Mouse (Mus musculus) hindbrain, embryonic 16.5 days (tissue): ENCODE data around the gene Nbl1. TPM values are rescaled to one million over a fixed set of nuclear protein-coding genes. Genes with fewer than 3 reads are reported as not detected.

Experiments
- ATAC-seq: fragments of 200-750 bp; cut with Nextera tagmentation; 2 replicates; pipeline ENCODE4 v1.8.0; 2017; ENCODE audit warnings: moderate TSS enrichment, moderate library complexity
- H3K27ac ChIP-seq: fragments of 300-500 bp; sonication (generic); 2 replicates; pipeline ENCODE4 v1.5.1; 2014; ENCODE audit warnings: low read depth, mild to moderate bottlenecking, control low read depth, low read length, moderate library complexity
- H3K27me3 ChIP-seq: fragments of 300-500 bp; sonication (generic); replicated peaks from 2 replicates; pipeline ENCODE4 v1.6.1; 2014; ENCODE audit warnings: low read length; ENCODE audit not compliant: control insufficient read depth, insufficient read depth
- H3K36me3 ChIP-seq: fragments of 300-500 bp; sonication (generic); 2 replicates; pipeline ENCODE4 v1.6.1; 2014; ENCODE audit warnings: mild to moderate bottlenecking, low read length, moderate library complexity, mixed read lengths; ENCODE audit not compliant: control insufficient read depth, insufficient read depth
- H3K4me1 ChIP-seq: fragments of 300-500 bp; sonication (generic); 2 replicates; pipeline ENCODE4 v1.6.1; 2014; ENCODE audit warnings: low read depth, low read length; ENCODE audit not compliant: control insufficient read depth, insufficient read depth
- H3K4me2 ChIP-seq: fragments of 300-500 bp; sonication (generic); 2 replicates; pipeline ENCODE4 v1.6.1; 2014; ENCODE audit warnings: mild to moderate bottlenecking, low read length, control low read depth, moderate library complexity
- H3K4me3 ChIP-seq: fragments of 300-500 bp; sonication (generic); 2 replicates; pipeline ENCODE4 v1.5.1; 2014; ENCODE audit warnings: mild to moderate bottlenecking, low read length, control low read depth, moderate library complexity
- H3K9ac ChIP-seq: fragments of 300-500 bp; sonication (generic); 2 replicates; pipeline ENCODE4 v1.6.1; 2014; ENCODE audit warnings: low read depth, mild to moderate bottlenecking, control low read depth, low read length, moderate library complexity
- H3K9me3 ChIP-seq: fragments of 300-500 bp; sonication (generic); 2 replicates; pipeline ENCODE4 v1.6.1; 2014; ENCODE audit warnings: mild to moderate bottlenecking, low read length, moderate library complexity; ENCODE audit not compliant: control insufficient read depth
- WGBS: fragments of 180-500 bp; shearing (Covaris S2); extraction: QIAGEN DNeasy Blood & Tissue Kit; methylation state at CpG from one replicate; pipeline ENCODE4 v1.1.7; 2014; 5-methylcytosine and 5-hydroxymethylcytosine counted together
- polyA plus RNA-seq: library from polyadenylated mRNA; unstranded; fragments of >200 nt; fragmentation: Nextera tagmentation; extraction: Ambion mirVana; gene quantifications from 2 replicates; pipeline ENCODE4 v1.2.1, GENCODE M21; 2015

Gene Nbl1
- polyA plus RNA-seq, 1 experiment from 2014 or later = 43.7 TPM

DNA sequence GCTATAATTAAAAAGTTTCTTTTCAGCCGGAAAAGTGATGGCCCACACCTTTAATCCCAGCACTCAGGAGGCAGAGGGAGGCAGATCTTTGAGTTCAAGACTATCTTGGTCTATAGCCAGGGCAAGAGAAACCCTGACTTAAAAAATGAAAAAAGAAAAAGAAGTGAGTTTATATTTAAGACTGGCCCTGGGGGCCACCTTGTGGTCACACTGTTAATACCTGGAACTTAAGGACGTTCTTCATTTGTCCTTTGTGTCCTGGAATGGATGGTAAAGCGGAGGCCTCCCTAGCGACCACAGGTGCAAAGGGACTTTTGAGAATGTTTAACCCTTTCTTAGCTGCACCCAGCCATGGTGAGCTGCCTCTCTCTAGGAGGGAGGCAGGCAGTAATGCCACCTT is 14.1 kb downstream of the Nbl1 start:
- Histone ChIP-seq H3K27me3 (peaks cover 27% of the 10 kb centered on the region), H3K4me1 (peaks cover 41% of the 10 kb centered on the region), H3K4me2 (no peak overlapping the region), H3K9ac (no peak overlapping the region), H3K36me3 (no peaks in the 10 kb centered on the region), H3K4me3 (no peak overlapping the region), H3K9me3 (no peaks in the 10 kb centered on the region), H3K27ac (no peak overlapping the region)
- WGBS = 17% methylated on average over 4 of the region's 4 CpGs
- ATAC-seq = no peak

DNA sequence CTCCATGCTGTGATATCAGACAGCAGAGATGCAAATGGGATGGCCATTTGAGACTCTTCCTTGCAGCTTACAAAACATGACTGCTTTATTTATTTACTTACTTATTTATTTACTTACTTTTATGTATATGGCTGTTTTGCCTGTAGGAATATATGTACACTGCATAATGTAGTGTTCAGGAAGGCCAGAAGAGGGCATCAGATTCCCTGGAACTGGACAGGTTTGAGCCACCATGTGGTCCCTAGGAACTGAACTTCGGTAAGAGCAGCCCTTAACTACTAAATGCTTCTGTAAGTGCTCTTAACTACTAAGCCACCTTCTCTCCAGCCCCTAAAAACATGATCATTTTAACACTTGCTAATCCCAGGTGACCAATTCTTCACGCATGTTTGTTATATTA is 14.5 kb downstream of the Nbl1 start:
- Histone ChIP-seq H3K9me3 (no peaks in the 10 kb centered on the region), H3K27ac (no peak overlapping the region), H3K4me3 (no peak overlapping the region), H3K27me3 (peaks cover 32% of the 10 kb centered on the region), H3K4me1 (peaks cover 37% of the 10 kb centered on the region), H3K36me3 (no peaks in the 10 kb centered on the region), H3K4me2 (no peak overlapping the region), H3K9ac (no peak overlapping the region)
- 35% methylated on average over 2 of the region's 2 CpGs for WGBS
- ATAC-seq = no peak

- no peaks in the 10 kb centered on the region for H3K9me3 ChIP-seq
- 20% methylated on average over 5 of the region's 5 CpGs for WGBS
- H3K4me3 ChIP-seq = peak overlapping the region; percentile 71
- no peak overlapping the region for H3K27ac ChIP-seq
- no peak for ATAC-seq
- H3K27me3 ChIP-seq = peaks cover 38% of the 10 kb centered on the region
- H3K36me3 ChIP-seq = no peaks in the 10 kb centered on the region
- H3K9ac ChIP-seq = no peak overlapping the region
- H3K4me2 ChIP-seq = peak overlapping the region; percentile 94
- peaks cover 21% of the 10 kb centered on the region for H3K4me1 ChIP-seq
Observed at GRCm38 (mm10) chr4:139075915-139076314, 16.9 kb downstream of the Nbl1 start.

DNA sequence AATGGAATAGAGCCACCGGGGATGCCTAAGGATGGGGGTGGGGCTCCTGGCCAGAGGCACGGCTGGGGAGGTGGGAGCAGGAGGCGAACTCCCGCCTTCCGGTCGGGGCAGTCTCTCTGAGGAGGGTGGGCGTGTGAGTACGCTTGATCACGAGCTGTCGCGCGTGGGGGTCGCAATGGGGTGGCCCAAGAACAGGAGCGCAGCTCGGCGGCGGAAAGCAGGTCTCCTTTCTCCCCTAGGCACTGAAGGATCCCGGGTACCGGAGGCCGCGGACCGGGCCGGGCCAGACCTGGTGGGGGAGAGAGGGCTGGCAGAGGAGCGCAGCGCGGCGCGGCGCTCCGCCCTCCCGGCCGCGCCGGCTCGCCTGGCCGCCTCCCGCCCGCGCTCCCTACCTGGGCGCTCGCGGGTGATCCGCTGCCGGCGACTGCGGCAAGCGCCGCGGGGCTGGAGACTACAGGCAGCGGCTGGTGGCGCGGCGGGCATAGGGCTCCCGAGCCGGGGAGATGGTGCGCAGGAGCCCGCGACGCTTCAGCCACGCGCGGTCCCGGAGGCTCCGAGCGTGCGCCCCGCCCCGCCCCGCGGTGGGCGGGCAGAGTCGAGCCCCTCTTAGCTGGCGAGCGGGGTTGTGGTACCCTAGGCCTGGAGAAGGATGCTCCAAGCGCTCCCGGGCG is 17.6 kb downstream of the Nbl1 start, which contains the start of gene Htr6:
Gene Htr6, minus strand, starts transcription at position 530 of the 671 bp plus-strand sequence.
- peak; percentile 51 for ATAC-seq
- peak within 1 kb of the TSS; percentile 94 for H3K4me2 ChIP-seq
- peaks cover 21% of the 10 kb centered on the region for H3K4me1 ChIP-seq
- peak within 1 kb of the TSS; percentile 78 for H3K9ac ChIP-seq
- under 1% methylated on average over 77 of the region's 77 CpGs for WGBS
- H3K36me3 ChIP-seq = no peaks in the 10 kb centered on the region
- H3K27me3 ChIP-seq = peaks cover 38% of the 10 kb centered on the region
- no peaks in the 10 kb centered on the region for H3K9me3 ChIP-seq
- H3K4me3 ChIP-seq = peak within 1 kb of the TSS; percentile 71
- peak within 1 kb of the TSS; percentile 23; the same call in 1 of the 2 replicates for H3K27ac ChIP-seq

DNA sequence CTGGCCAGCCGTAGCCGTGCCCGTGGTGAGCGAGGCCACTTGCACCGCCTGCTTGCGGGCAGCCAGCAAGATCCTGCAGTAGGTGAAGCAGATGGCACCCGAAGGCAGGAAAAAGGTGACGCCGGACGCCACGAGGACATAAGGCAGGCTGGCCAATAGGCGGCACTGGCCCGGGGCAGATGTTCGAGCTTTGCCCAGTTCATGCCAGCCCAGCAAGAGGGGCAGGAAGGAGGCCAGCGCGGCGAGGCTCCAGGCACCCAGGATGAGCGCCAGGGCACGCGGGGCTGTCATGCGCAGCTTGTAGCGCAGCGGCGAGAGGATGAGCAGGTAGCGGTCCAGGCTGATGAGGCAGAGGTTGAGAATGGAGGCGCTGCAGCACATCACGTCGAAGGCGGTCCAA is 18.7 kb downstream of the Nbl1 start:
- 0 out of 2 replicates have a peak, but pooled peaks have one; percentile 12 for ATAC-seq
- H3K27ac ChIP-seq = no peak overlapping the region
- 14% methylated on average over 29 of the region's 29 CpGs for WGBS
- peak overlapping the region; percentile 94 for H3K4me2 ChIP-seq
- peak overlapping the region; percentile 50 for H3K9ac ChIP-seq
- no peaks in the 10 kb centered on the region for H3K9me3 ChIP-seq
- peaks cover 38% of the 10 kb centered on the region for H3K27me3 ChIP-seq
- H3K4me3 ChIP-seq = peak overlapping the region; percentile 71
- H3K4me1 ChIP-seq = peaks cover 20% of the 10 kb centered on the region
- no peaks in the 10 kb centered on the region for H3K36me3 ChIP-seq

DNA sequence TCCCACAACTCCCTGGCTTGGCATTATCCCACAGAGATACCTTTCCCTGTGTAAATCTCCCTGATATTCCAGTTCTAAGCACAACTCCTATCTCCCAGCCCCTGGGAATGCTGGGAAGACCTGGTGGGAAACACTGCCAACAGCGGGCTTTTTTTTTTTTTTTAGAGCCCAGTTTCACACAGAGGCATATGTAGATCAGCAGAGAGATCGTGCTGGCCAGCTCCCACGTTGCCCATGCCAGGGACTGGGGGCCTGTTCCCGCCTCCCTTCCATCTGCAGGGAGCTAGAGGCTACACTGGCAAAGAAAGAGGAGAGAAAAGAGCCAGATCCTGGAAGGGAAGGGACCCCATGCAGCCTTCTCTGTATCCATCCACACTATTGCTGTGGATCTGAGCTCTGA is 24.5 kb downstream of the Nbl1 start:
- 28% methylated on average over 4 of the region's 4 CpGs for WGBS
- Histone ChIP-seq H3K4me1 (no peaks in the 10 kb centered on the region), H3K9ac (no peak overlapping the region), H3K4me3 (no peak overlapping the region), H3K9me3 (0 out of 2 replicates have a peak, but pooled peaks cover 2% of the 10 kb centered on the region), H3K27me3 (peaks cover 9% of the 10 kb centered on the region), H3K27ac (no peak overlapping the region), H3K4me2 (no peak overlapping the region), H3K36me3 (no peaks in the 10 kb centered on the region)
- ATAC-seq = no peak

- Histone ChIP-seq H3K9me3 (0 out of 2 replicates have a peak, but pooled peaks cover 2% of the 10 kb centered on the region), H3K36me3 (no peaks in the 10 kb centered on the region), H3K27me3 (peaks cover 3% of the 10 kb centered on the region; the same call in 1 of the 2 replicates), H3K4me3 (no peak overlapping the region), H3K4me2 (no peak overlapping the region), H3K4me1 (no peaks in the 10 kb centered on the region), H3K27ac (no peak overlapping the region), H3K9ac (no peak overlapping the region)
- WGBS = 91% methylated on average over 5 of the region's 5 CpGs
- ATAC-seq = no peak
Observed at GRCm38 (mm10) chr4:139064831-139065230, 28.0 kb downstream of the Nbl1 start.

- peaks cover 9% of the 10 kb centered on the region for H3K4me1 ChIP-seq
- no peak overlapping the region for H3K4me3 ChIP-seq
- no peaks in the 10 kb centered on the region for H3K36me3 ChIP-seq
- H3K9ac ChIP-seq = no peak overlapping the region
- peaks cover 9% of the 10 kb centered on the region for H3K27me3 ChIP-seq
- H3K9me3 ChIP-seq = no peaks in the 10 kb centered on the region
- H3K27ac ChIP-seq = no peak overlapping the region
- ATAC-seq = no peak
- no peak overlapping the region for H3K4me2 ChIP-seq
- 9% methylated on average over 7 of the region's 7 CpGs for WGBS
Observed at GRCm38 (mm10) chr4:139059569-139059968, 33.2 kb downstream of the Nbl1 start.

GRCm38 (mm10) chr4:139058029-139058428 is 34.8 kb downstream of the Nbl1 start:
- 87% methylated on average over 5 of the region's 5 CpGs for WGBS
- Histone ChIP-seq H3K27me3 (peaks cover 9% of the 10 kb centered on the region), H3K9ac (no peak overlapping the region), H3K27ac (no peak overlapping the region), H3K4me1 (peaks cover 17% of the 10 kb centered on the region), H3K36me3 (no peaks in the 10 kb centered on the region), H3K4me2 (no peak overlapping the region), H3K4me3 (no peak overlapping the region), H3K9me3 (no peaks in the 10 kb centered on the region)
- ATAC-seq = no peak
